Mouse (Mus musculus) CD4-positive, CD25-positive, alpha-beta regulatory T cell, adult 4 months (primary cell): ENCODE measurements at regions not wholly inside any gene's neighbourhood (a gene's known extent, or its start where the extent isn't known, plus 50 kb on each side); places are given as distances from the start of the nearest gene placed in this dataset.

Experiments
- ATAC-seq: one replicate; pipeline ENCODE4 v1.8.0; 2017

GRCm38 (mm10) chr3:41217770-41218169, 134.9 kb upstream of the Pgrmc2 start:
- no peak for ATAC-seq

GRCm38 (mm10) chr3:41213533-41213932, 130.7 kb upstream of the Pgrmc2 start:
- no peak for ATAC-seq

- ATAC-seq = no peak
Observed at GRCm38 (mm10) chr3:41210333-41210732, 127.5 kb upstream of the Pgrmc2 start.

DNA sequence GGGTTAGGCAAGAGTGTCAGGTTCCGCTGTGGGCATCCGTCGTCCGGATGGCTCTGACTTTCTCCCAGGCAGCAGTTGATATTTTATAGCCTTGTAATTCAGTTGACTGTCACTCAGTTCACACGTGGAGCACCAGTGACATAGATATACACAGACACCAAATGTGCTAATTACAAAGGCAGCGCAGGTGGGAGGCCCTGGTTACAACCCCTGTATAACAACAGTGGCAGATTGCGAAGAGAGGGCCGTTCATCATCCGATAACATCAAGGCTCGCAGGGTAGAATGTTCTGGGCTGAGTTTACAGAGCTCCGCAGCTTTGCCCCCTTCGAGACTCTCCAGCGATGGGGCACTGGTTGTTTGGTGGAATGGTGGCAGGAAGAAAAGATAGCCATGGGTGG, 120.0 kb upstream of the Pgrmc2 start:
- ATAC-seq = no peak

- ATAC-seq = no peak
Observed at GRCm38 (mm10) chr3:41201782-41202181, 118.9 kb upstream of the Pgrmc2 start.

- ATAC-seq = no peak
Observed at GRCm38 (mm10) chr3:41200026-41200425, 117.2 kb upstream of the Pgrmc2 start.

- no peak for ATAC-seq
Observed at GRCm38 (mm10) chr3:41198216-41198976, 115.5 kb upstream of the Pgrmc2 start.

GRCm38 (mm10) chr3:41195113-41195975, 112.5 kb upstream of the Pgrmc2 start:
- ATAC-seq = no peak

DNA sequence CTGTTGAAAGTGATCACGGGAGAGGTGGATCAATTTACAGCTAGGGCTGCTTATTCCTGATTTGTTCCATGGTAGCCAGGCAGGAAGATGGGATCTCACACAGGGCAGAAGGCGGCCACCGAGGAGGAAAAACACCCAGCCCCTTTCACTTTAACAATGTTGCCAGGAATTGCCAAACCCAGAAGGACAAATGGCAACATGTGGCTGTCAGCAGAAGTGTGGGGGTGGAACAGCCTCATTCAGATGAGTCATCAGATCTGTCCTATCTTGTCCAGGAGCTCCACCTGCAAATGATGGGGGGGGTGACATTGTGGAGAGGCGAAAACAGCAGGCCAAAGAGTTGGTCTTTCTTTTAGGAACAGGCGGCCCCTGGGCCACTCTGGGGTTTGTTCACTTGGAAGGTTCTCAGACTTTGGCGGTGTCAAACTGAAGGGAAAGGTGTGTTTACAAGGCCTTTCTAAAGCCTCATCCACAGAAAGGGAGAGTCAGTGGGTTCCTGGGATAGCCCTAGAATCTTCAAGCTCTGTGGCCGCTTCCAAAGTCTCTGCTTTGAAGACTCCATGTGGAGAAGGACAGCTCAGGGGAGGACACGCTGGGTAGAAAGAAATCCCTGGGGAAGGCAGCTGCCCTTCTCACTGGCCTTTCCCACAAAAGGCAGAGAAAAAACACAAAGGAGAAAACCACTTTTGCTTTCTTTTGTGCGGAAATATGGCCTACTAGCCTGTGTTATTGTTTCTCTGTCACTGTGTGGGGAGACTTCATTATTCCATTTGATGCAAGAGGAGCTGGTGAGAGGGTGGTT, 111.7 kb upstream of the Pgrmc2 start:
- ATAC-seq = no peak

DNA sequence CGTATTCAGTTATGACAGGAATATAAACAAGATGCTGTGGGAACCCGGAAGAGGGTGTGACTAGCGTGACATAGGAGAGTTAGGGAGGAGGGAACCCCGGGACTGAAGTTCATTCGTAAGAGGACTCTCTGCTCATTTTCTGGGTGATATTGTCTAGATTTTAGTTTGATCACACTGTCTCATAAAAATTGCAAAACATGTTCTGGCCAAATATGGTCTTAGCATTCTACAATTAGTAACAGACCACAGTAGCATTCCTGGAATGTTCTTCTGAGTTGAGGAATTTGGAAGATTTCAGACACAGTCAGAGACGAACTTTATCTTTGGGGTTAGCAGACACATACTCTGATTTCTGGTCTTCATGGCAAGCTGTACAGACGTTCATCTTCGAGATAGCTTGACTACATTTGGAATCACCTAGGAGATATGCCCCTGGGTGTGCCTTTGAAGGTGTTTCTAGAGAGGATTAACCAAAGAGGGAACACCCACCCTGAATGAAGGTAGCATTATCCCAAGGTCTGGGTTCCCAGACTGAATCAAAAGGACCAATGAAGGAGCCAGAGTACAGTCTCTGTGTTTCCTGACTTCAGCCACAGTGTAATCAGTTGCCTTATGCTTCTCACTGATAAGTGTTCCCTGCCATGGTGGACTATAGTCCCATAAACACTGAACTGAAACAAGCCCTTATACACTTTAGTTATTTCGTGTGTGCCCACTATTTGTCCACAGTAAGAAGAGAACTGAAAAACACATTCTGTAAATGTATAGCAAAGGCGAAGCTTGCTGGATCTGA, 102.7 kb upstream of the Pgrmc2 start:
- no peak for ATAC-seq

DNA sequence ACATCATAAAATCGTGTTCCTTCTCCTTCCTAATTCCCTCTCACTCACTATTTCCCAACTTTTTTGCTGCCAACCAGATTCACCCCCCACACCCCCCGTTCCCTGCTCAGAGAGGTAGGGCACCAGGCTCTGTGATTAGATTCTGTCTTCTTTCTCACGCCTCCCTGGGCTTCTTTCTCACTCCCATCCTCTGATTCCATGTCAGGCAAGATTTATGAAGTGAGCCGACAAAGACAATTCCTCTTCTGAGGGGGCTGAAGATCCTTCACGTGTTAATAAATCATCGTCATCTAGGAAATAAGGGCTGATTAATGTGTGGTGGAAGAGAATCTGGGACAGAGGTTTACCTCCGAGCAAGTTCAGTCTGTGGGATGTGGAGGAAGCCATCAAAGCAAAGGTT, 101.5 kb upstream of the Pgrmc2 start:
- ATAC-seq = no peak

DNA sequence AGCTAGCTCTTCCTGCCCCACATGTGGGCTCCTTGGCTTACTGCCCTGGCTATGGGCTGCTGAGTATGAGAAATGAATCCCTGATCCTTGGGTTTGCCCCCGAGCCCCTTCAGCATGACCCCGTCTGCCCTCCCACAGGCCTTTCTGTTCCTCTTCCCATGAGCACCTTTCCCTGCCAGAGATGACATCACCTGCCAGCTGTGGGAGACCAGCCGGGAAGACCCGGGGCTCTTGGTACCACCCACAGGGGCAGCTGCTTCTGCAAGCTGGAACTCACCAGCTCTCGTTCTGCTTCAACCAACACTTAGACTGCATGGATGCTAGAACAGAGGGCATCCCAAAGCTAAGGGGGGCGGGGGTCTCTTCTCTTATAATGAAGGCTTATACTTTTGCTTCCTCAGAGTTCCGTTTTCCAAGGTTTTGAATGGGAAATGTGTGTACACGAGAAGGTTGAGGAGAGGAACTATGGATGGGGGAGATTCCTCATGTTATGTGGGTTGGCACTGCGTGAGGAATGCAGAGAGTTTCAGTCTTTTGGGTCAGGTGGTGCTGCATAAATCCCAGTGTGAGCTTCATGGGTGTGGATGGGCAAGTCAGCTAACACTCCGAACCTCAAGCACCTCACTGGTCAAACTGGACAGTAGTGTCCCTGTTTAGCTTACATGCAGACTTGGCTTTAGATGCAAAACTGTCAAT, 100.2 kb upstream of the Pgrmc2 start:
- ATAC-seq = no peak

GRCm38 (mm10) chr3:41182036-41182899, 99.4 kb upstream of the Pgrmc2 start:
- peak; percentile 71 for ATAC-seq

- no peak for ATAC-seq
Observed at GRCm38 (mm10) chr3:41181438-41181837, 98.6 kb upstream of the Pgrmc2 start.

- ATAC-seq = no peak
Observed at GRCm38 (mm10) chr3:41180911-41181310, 98.1 kb upstream of the Pgrmc2 start.

DNA sequence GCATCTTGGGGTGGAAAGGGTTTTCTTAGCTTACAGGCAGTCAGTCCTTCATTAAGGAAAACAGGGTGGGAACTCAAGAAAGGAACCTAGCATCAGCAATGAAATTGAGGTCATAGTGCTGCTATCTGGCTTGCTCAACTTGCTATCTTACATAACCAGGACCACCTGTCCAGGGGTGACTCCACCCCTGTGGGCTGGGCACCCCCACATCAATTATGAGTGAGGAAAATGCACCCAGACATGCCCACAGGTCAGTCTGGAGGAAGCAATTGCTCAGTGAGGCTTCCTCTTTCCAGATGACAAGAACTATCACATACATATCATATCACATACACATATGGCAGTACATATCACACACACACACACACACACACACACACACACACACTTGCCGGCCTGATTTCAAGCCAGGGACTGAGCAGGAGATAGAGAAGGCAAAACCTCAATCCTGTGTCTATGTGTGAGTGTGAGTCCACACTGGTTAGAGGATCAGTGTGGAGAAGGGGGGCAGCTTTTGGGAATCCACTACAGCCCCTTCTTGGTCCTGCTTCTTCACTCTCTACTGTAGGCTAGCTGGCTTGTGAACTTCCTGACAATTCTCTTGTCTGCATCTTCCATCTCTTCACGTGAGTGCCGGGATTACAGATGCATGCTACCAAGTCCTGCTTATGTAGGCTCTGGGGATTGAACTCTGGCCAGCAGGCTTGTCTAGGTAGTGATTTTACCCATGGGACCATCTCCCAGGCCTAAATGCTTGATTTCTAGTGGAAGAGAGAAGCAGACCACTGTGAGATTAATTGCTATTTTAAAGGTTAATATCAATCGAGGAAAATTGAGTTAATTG, 96.4 kb upstream of the Pgrmc2 start:
- ATAC-seq = no peak

GRCm38 (mm10) chr3:41177124-41177523, 94.3 kb upstream of the Pgrmc2 start:
- no peak for ATAC-seq

GRCm38 (mm10) chr3:41175356-41175755, 92.5 kb upstream of the Pgrmc2 start:
- no peak for ATAC-seq

DNA sequence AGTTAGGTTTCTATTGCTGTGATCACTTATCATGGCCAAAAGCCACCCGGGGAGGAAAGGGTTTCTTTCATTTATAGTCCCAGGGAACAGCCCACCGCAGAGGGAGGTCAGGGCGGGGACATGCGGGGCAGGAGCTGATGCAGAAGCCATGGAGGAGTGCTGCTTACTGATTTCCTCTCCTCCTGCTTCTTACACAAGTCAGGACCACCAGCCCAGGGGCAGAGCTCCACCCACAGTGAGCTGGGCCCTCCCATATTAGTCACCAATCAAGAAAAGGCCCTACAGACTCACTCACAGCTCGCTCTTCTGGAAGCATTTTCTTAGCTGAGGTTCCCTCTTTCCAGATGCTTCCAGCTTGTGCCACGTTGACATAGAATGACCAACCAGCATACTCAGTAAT, 90.7 kb upstream of the Pgrmc2 start:
- ATAC-seq = no peak
